Mouse (Mus musculus) heart, adult 2 months (tissue): ENCODE results near the gene Tbc1d8b.

Source experiments
- CTCF ChIP-seq: fragments of 200-600 bp; IDR thresholded peaks from 2 replicates; pipeline ENCODE4 v1.8.1; 2022; ENCODE audit warnings: antibody characterized with exemption, mild to moderate bottlenecking, moderate library complexity
- EP300 ChIP-seq: fragments of 200-500 bp; IDR thresholded peaks from 2 replicates; pipeline ENCODE4 v1.6.1; 2011; ENCODE audit warnings: low read depth, low read length, control low read depth; ENCODE audit not compliant: insufficient read depth
- POLR2A ChIP-seq: fragments of 200-500 bp; IDR thresholded peaks from 2 replicates; pipeline ENCODE4 v1.6.1; 2011; ENCODE audit warnings: mild to moderate bottlenecking, low read depth, low read length, control low read depth; ENCODE audit not compliant: insufficient read depth

GRCm38 (mm10) chrX:139751855-139752254 lies 67.1 kb downstream of the Tbc1d8b start:
- TF ChIP-seq CTCF (peak; percentile 79), POLR2A (no peak), EP300 (no peak)
